Mouse (Mus musculus) liver, postnatal 0 days (tissue): ENCODE measurements around the gene Ktn1.

Experiments used
- CTCF ChIP-seq: sonication (generic); IDR thresholded peaks from 2 replicates; pipeline ENCODE4 v1.5.1; 2016; ENCODE audit warnings: antibody characterized with exemption, low read depth
- EP300 ChIP-seq: IDR thresholded peaks from 2 replicates; pipeline ENCODE4 v1.6.1; 2016; ENCODE audit warnings: antibody characterized with exemption, low read depth, mild to moderate bottlenecking

DNA sequence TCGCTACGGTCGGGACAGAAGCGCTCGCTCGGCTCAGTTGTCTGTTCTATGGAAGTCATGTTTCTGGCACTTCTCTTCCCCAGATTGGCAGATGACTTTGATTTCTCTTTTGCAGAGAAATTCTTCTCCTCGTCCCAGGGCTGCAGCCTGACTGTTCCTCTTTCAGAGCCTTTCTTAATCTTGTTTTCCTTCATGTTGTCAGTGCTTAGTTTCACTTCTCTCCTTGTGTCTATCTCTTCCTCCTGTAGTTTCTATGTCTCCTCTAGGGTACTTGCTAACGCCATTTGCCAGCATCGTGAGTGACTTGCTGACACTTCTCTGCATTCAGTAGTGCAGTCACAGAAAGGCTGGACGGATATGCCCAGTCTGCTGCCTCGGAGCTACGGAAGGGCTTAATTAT, 87.1 kb downstream of the Ktn1 start:
- TF ChIP-seq CTCF (no peak), EP300 (no peak)
